ENCODE assay signal across 8 mouse cellular contexts in genomic region chr7:25238015-25238706, GRCm38 (mm10). TPM values are rescaled to one million over a fixed set of nuclear protein-coding genes. Genes with fewer than 3 reads are reported as not detected.
DNase-seq lines count a peak whose midpoint lies in the region; ATAC-seq lines count a peak whose summit lies in the region.

No protein-coding gene starts in this region.

- peaks cover 50% of the 10 kb centered on the region for H3K36me3 ChIP-seq in heart, embryonic 14.5 days (ENCODE audit: control insufficient read depth, insufficient read depth, low read length)
- H3K36me3 ChIP-seq in liver, embryonic 13.5 days, result peaks cover 39% of the 10 kb centered on the region
- no peaks in the 10 kb centered on the region; the same call in 1 of the 2 replicates for H3K36me3 ChIP-seq in stomach, embryonic 16.5 days (ENCODE audit: control insufficient read depth, insufficient read depth, low read length)

- peak; percentile 76 for ATAC-seq in CD4-positive, CD25-positive, alpha-beta regulatory T cell, adult 4 months
- ATAC-seq in heart, embryonic 14.5 days (ENCODE audit: insufficient number of reproducible peaks, insufficient read depth, low FRiP score, low read depth), result peak; percentile 87
- ATAC-seq in liver, embryonic 13.5 days (ENCODE audit: low read depth), result peak; percentile 89
- peak; percentile 93 for ATAC-seq in stomach, embryonic 16.5 days (ENCODE audit: insufficient read depth, low FRiP score)

- no peaks in the 10 kb centered on the region for H3K9me3 ChIP-seq in heart, embryonic 14.5 days (ENCODE audit: control insufficient read depth, low read length)
- no peaks in the 10 kb centered on the region for H3K9me3 ChIP-seq in liver, embryonic 13.5 days (replicated peaks)
- H3K9me3 ChIP-seq in stomach, embryonic 16.5 days (replicated peaks; ENCODE audit: control insufficient read depth, low read length), result no peaks in the 10 kb centered on the region

- no peaks in the 10 kb centered on the region for H3K27me3 ChIP-seq in heart, embryonic 14.5 days (ENCODE audit: control insufficient read depth, insufficient read depth, low read length)
- no peaks in the 10 kb centered on the region for H3K27me3 ChIP-seq in liver, embryonic 13.5 days
- no peaks in the 10 kb centered on the region for H3K27me3 ChIP-seq in stomach, embryonic 16.5 days (ENCODE audit: control insufficient read depth, insufficient read depth, low read length)

- H3K4me1 ChIP-seq in heart, embryonic 14.5 days (ENCODE audit: control insufficient read depth in 2 of 2, insufficient read depth in 2 of 2, low read length in 2 of 2), result peaks cover 5 to 26% of the 10 kb centered on the region in 2 experiments; a peak in 3 of 4 replicates
- peaks cover 42% of the 10 kb centered on the region for H3K4me1 ChIP-seq in liver, embryonic 13.5 days (replicated peaks)
- H3K4me1 ChIP-seq in stomach, embryonic 16.5 days (ENCODE audit: control insufficient read depth, insufficient read depth, low read length), result peaks cover 23% of the 10 kb centered on the region

- H3K4me2 ChIP-seq in heart, embryonic 14.5 days (ENCODE audit: low read length), result peak overlapping the region; percentile 85
- H3K4me2 ChIP-seq in liver, embryonic 13.5 days, result peak overlapping the region; percentile 76
- peak overlapping the region; percentile 74 for H3K4me2 ChIP-seq in stomach, embryonic 16.5 days (ENCODE audit: low read depth, low read length)

- peak overlapping the region; percentile 61 to 93 for H3K4me3 ChIP-seq in heart, embryonic 14.5 days (ENCODE audit: control insufficient read depth in 1 of 2, insufficient read depth in 1 of 2, low read depth in 1 of 2, low read length in 2 of 2)
- peak overlapping the region; percentile 99 for H3K4me3 ChIP-seq in liver, embryonic 13.5 days (replicated peaks)
- H3K4me3 ChIP-seq in stomach, embryonic 16.5 days (replicated peaks; ENCODE audit: low read length), result peak overlapping the region; percentile 87

- peak; percentile 95 for DNase-seq in c-Kit-negative CD71-positive TER-119-positive erythroid progenitor cells, embryonic 14.5 days (ENCODE audit: low read depth, low spot score)
- peak; percentile 96 for DNase-seq in fibroblast of lung, adult 2 months (ENCODE audit: low read depth)
- DNase-seq in kidney, postnatal 14 days, result peak; percentile 96
- peak; percentile 92 for DNase-seq in liver, embryonic 13.5 days
- peak; percentile 96 for DNase-seq in neural tube, embryonic 10.5 days (ENCODE audit: extremely low spot score, low spot score)

- peak overlapping the region; percentile 63 for H3K9ac ChIP-seq in heart, embryonic 14.5 days (ENCODE audit: low read length)
- H3K9ac ChIP-seq in liver, embryonic 13.5 days, result peak overlapping the region; percentile 71
- peak overlapping the region; percentile 61 for H3K9ac ChIP-seq in stomach, embryonic 16.5 days (ENCODE audit: low read length)

- WGBS in heart, embryonic 14.5 days, result under 1% methylated on average over 23 of the region's 23 CpGs
- under 1% methylated on average over 23 of the region's 23 CpGs for WGBS in liver, embryonic 13.5 days (ENCODE audit: insufficient replicate concordance)
- under 1% methylated on average over 23 of the region's 23 CpGs for WGBS in stomach, embryonic 16.5 days

- H3K27ac ChIP-seq in heart, embryonic 14.5 days (replicated peaks in 1 of 2; ENCODE audit: control insufficient read depth in 1 of 2, insufficient read depth in 1 of 2, low read depth in 2 of 2, low read length in 2 of 2), result peak overlapping the region; percentile 83 to 90
- H3K27ac ChIP-seq in liver, embryonic 13.5 days, result peak overlapping the region; percentile 88
- peak overlapping the region; percentile 87 for H3K27ac ChIP-seq in stomach, embryonic 16.5 days (ENCODE audit: low read length)

RNA-seq across cellular contexts. Expression of gene Gsk3a, which starts 0.5 kb away (rescaled TPM):
- polyA plus RNA-seq in CD4-positive, CD25-positive, alpha-beta regulatory T cell, adult 4 months (2017; shearing (Covaris generic)), result 10 to 100 TPM in 1 of 2 experiments, 1 to 10 TPM in 1; 8.9 to 11.3 TPM
- 10.0 and 12.2 TPM in 2 replicates for polyA plus RNA-seq in heart, embryonic 14.5 days (2014; fragmentation: Nextera tagmentation; extraction: Ambion mirVana)
- 6.2 and 6.3 TPM in 2 replicates for polyA plus RNA-seq in liver, embryonic 13.5 days (2015; fragmentation: Nextera tagmentation; extraction: Ambion mirVana)
- 5.7 and 6.3 TPM in 2 replicates for polyA plus RNA-seq in stomach, embryonic 16.5 days (2015; fragmentation: Nextera tagmentation; extraction: Ambion mirVana)

RNA-seq across cellular contexts. Expression of gene Erf, which starts 12.4 kb away (rescaled TPM):
- under 1 TPM; 0.22 to 0.42 TPM for polyA plus RNA-seq in CD4-positive, CD25-positive, alpha-beta regulatory T cell, adult 4 months (2017; shearing (Covaris generic))
- 14.4 and 17.4 TPM in 2 replicates for polyA plus RNA-seq in heart, embryonic 14.5 days (2014; fragmentation: Nextera tagmentation; extraction: Ambion mirVana)
- polyA plus RNA-seq in liver, embryonic 13.5 days (2015; fragmentation: Nextera tagmentation; extraction: Ambion mirVana), result 4.3 TPM in 2 replicates
- 6.9 and 11.0 TPM in 2 replicates for polyA plus RNA-seq in stomach, embryonic 16.5 days (2015; fragmentation: Nextera tagmentation; extraction: Ambion mirVana)

RNA-seq across cellular contexts. Expression of gene Zfp526, which starts 16.9 kb away (rescaled TPM):
- polyA plus RNA-seq in CD4-positive, CD25-positive, alpha-beta regulatory T cell, adult 4 months (2017; shearing (Covaris generic)), result 1 to 10 TPM; 2.8 to 3.0 TPM
- 2.3 and 2.4 TPM in 2 replicates for polyA plus RNA-seq in heart, embryonic 14.5 days (2014; fragmentation: Nextera tagmentation; extraction: Ambion mirVana)
- 2.0 and 2.1 TPM in 2 replicates for polyA plus RNA-seq in liver, embryonic 13.5 days (2015; fragmentation: Nextera tagmentation; extraction: Ambion mirVana)
- 2.5 and 2.9 TPM in 2 replicates for polyA plus RNA-seq in stomach, embryonic 16.5 days (2015; fragmentation: Nextera tagmentation; extraction: Ambion mirVana)

RNA-seq across cellular contexts. Expression of gene Dedd2, which starts 17.7 kb away (rescaled TPM):
- polyA plus RNA-seq in CD4-positive, CD25-positive, alpha-beta regulatory T cell, adult 4 months (2017; shearing (Covaris generic)), result 10 to 100 TPM; 23.6 to 29.8 TPM
- polyA plus RNA-seq in heart, embryonic 14.5 days (2014; fragmentation: Nextera tagmentation; extraction: Ambion mirVana), result 4.8 and 5.7 TPM in 2 replicates
- polyA plus RNA-seq in liver, embryonic 13.5 days (2015; fragmentation: Nextera tagmentation; extraction: Ambion mirVana), result 27.0 and 27.6 TPM in 2 replicates
- polyA plus RNA-seq in stomach, embryonic 16.5 days (2015; fragmentation: Nextera tagmentation; extraction: Ambion mirVana), result 9.1 and 9.7 TPM in 2 replicates

RNA-seq across cellular contexts. Expression of gene Cic, which starts 29.3 kb away (rescaled TPM):
- 10 to 100 TPM; 24.1 to 27.2 TPM for polyA plus RNA-seq in CD4-positive, CD25-positive, alpha-beta regulatory T cell, adult 4 months (2017; shearing (Covaris generic))
- 25.4 and 28.4 TPM in 2 replicates for polyA plus RNA-seq in heart, embryonic 14.5 days (2014; fragmentation: Nextera tagmentation; extraction: Ambion mirVana)
- 9.7 and 10.4 TPM in 2 replicates for polyA plus RNA-seq in liver, embryonic 13.5 days (2015; fragmentation: Nextera tagmentation; extraction: Ambion mirVana)
- 26.7 and 27.4 TPM in 2 replicates for polyA plus RNA-seq in stomach, embryonic 16.5 days (2015; fragmentation: Nextera tagmentation; extraction: Ambion mirVana)

Comparison
In these comparisons a context has a peak if more than half of its experiments do, and no peak if none do; other contexts are left out.
1. Peak in every context shown above with its lines: DNase-seq, ATAC-seq, H3K4me3 ChIP-seq and H3K27ac ChIP-seq.